Comparison of ENCODE assay signal across 10 mouse cellular contexts in genomic region chr12:21164251-21164650, GRCm38 (mm10).
DNase-seq lines count a peak whose midpoint lies in the region; ATAC-seq and TF ChIP-seq lines count a peak whose summit lies in the region.
"Had no signal": no experiment of that assay in that cellular context is flagged by ENCODE, and none has a peak within 500 bp of the region (broad histone marks: within the 10 kb centered on the region; RNA-seq: fewer than 3 reads in every experiment).

No protein-coding gene starts in this region.

- H3K4me1 ChIP-seq in heart, embryonic 12.5 days (replicated peaks) = peaks cover 65% of the 10 kb centered on the region
- H3K4me1 ChIP-seq in kidney, adult 2 months (ENCODE audit: control insufficient read depth, insufficient read depth, low read length) = peaks cover 9% of the 10 kb centered on the region
- peaks cover 56% of the 10 kb centered on the region for H3K4me1 ChIP-seq in neural tube, embryonic 13.5 days (replicated peaks)

- peaks cover 5% of the 10 kb centered on the region for H3K36me3 ChIP-seq in heart, embryonic 12.5 days
- no peaks in the 10 kb centered on the region for H3K36me3 ChIP-seq in kidney, adult 2 months (ENCODE audit: control insufficient read depth, insufficient read depth, low read length)
- peaks cover 12% of the 10 kb centered on the region for H3K36me3 ChIP-seq in neural tube, embryonic 13.5 days

- H3K27ac ChIP-seq in heart, embryonic 12.5 days (ENCODE audit: poor library complexity, severe bottlenecking) = peak overlapping the region; percentile 56; the same call in 1 of the 2 replicates
- H3K27ac ChIP-seq in kidney, adult 2 months (ENCODE audit: insufficient read depth, low read depth, low read length) = no peak overlapping the region
- peak overlapping the region; percentile 43; the same call in 1 of the 2 replicates for H3K27ac ChIP-seq in neural tube, embryonic 13.5 days (replicated peaks)

- TF ChIP-seq CTCF in kidney, adult 2 months (conservative IDR thresholded peaks at IDR 0.05; ENCODE audit: insufficient read depth, insufficient read length, low read depth, low read length) = no peak

- peaks cover 5% of the 10 kb centered on the region for H3K9me3 ChIP-seq in heart, embryonic 12.5 days (replicated peaks)
- no peaks in the 10 kb centered on the region for H3K9me3 ChIP-seq in neural tube, embryonic 13.5 days

- no peak overlapping the region for H3K9ac ChIP-seq in heart, embryonic 12.5 days
- no peak overlapping the region for H3K9ac ChIP-seq in neural tube, embryonic 13.5 days

- no peak for DNase-seq in heart, adult 18-20 months
- DNase-seq in kidney, postnatal 10 days = peak; percentile 36
- DNase-seq in kidney, adult 2 months = no peak
- no peak for DNase-seq in neural tube, embryonic 10.5 days (ENCODE audit: extremely low spot score, low spot score)
- DNase-seq in Muller cell, postnatal 12 days (ENCODE audit: inconsistent ontology term) = no peak
- DNase-seq: cerebellum, adult 18-20 months; thymus, postnatal 25 days had no signal

- no peak overlapping the region for H3K4me2 ChIP-seq in heart, embryonic 12.5 days
- no peak overlapping the region for H3K4me2 ChIP-seq in neural tube, embryonic 13.5 days

- H3K27me3 ChIP-seq in heart, embryonic 12.5 days (replicated peaks) = no peaks in the 10 kb centered on the region
- H3K27me3 ChIP-seq in kidney, adult 2 months (replicated peaks; ENCODE audit: control insufficient read depth, insufficient read depth, low read length) = no peaks in the 10 kb centered on the region
- no peaks in the 10 kb centered on the region for H3K27me3 ChIP-seq in neural tube, embryonic 13.5 days

- WGBS in heart, embryonic 12.5 days = 57% methylated on average over 8 of the region's 8 CpGs
- 61% methylated on average over 8 of the region's 8 CpGs for WGBS in kidney, adult 2 months
- WGBS in neural tube, embryonic 13.5 days = 65% methylated on average over 8 of the region's 8 CpGs

- ATAC-seq in heart, embryonic 12.5 days (ENCODE audit: insufficient number of reproducible peaks, low FRiP score) = no peak
- ATAC-seq in neural tube, embryonic 13.5 days (ENCODE audit: low read depth) = no peak

- no peak for TF ChIP-seq POLR2A in kidney, adult 2 months (IDR thresholded peaks at IDR 0.05; ENCODE audit: low read depth, low read length)

- H3K4me3 ChIP-seq in heart, embryonic 12.5 days = no peak overlapping the region
- H3K4me3 ChIP-seq in kidney, adult 2 months (ENCODE audit: insufficient read depth, low read depth, low read length) = no peak overlapping the region
- H3K4me3 ChIP-seq in neural tube, embryonic 13.5 days = no peak overlapping the region
- H3K4me3 ChIP-seq: myocyte had no signal
